Mouse (Mus musculus): ENCODE data around the gene Gm5129. TPM values are rescaled to one million over a fixed set of nuclear protein-coding genes. Genes with fewer than 3 reads are reported as not detected.
A peak's percentile ranks its signal among the peaks of the same experiment; 100 is the strongest.

Gm5129 gene
- polyA plus RNA-seq, 1 experiment: 0.35 TPM

GRCm38 (mm10) chr5:29688352-29688751 lies 47.4 kb downstream of the Gm5129 start:
- TF ChIP-seq MYOG (IDR thresholded peaks at IDR 0.05; ENCODE audit: control insufficient read depth, extremely low read depth, insufficient read length) (no peak), MAX (IDR thresholded peaks at IDR 0.05) (no peak), FOSL1 (IDR thresholded peaks at IDR 0.05; ENCODE audit: insufficient read depth, low read length, poor library complexity, severe bottlenecking) (no peak), CEBPB (IDR thresholded peaks at IDR 0.05; ENCODE audit: low read depth) (no peak), USF1 (IDR thresholded peaks at IDR 0.05; ENCODE audit: low read depth) (no peak), MYOD1 (IDR thresholded peaks at IDR 0.05; ENCODE audit: control insufficient read depth, insufficient read length, low read depth) (no peak), CTCF (IDR thresholded peaks at IDR 0.05; ENCODE audit: control insufficient read depth, insufficient read depth, insufficient read length) (no peak)
- no peaks in the 10 kb centered on the region for H3K36me3 ChIP-seq (ENCODE audit: control insufficient read depth, insufficient read depth)
- H3ac ChIP-seq (ENCODE audit: control insufficient read depth, insufficient read length, low read depth): no peak overlapping the region
- H3K4me3 ChIP-seq (ENCODE audit: insufficient read depth, poor library complexity, severe bottlenecking): no peak overlapping the region
- H3K79me3 ChIP-seq (ENCODE audit: low read depth): no peaks in the 10 kb centered on the region
- H3K79me2 ChIP-seq (ENCODE audit: control insufficient read depth, insufficient read depth): no peaks in the 10 kb centered on the region
- H3K27me3 ChIP-seq (ENCODE audit: control insufficient read depth, insufficient read depth, insufficient read length): no peaks in the 10 kb centered on the region

GRCm38 (mm10) chr5:29687671-29688070 lies 48.1 kb downstream of the Gm5129 start:
- H3K4me3 ChIP-seq (ENCODE audit: insufficient read depth, poor library complexity, severe bottlenecking): no peak overlapping the region
- no peaks in the 10 kb centered on the region for H3K79me2 ChIP-seq (ENCODE audit: control insufficient read depth, insufficient read depth)
- no peaks in the 10 kb centered on the region for H3K27me3 ChIP-seq (ENCODE audit: control insufficient read depth, insufficient read depth, insufficient read length)
- no peaks in the 10 kb centered on the region for H3K36me3 ChIP-seq (ENCODE audit: control insufficient read depth, insufficient read depth)
- H3ac ChIP-seq (ENCODE audit: control insufficient read depth, insufficient read length, low read depth): no peak overlapping the region
- no peak for TF ChIP-seq FOSL1 (IDR thresholded peaks at IDR 0.05; ENCODE audit: insufficient read depth, low read length, poor library complexity, severe bottlenecking)
- no peak for TF ChIP-seq MYOD1 (IDR thresholded peaks at IDR 0.05; ENCODE audit: control insufficient read depth, insufficient read length, low read depth)
- no peak for TF ChIP-seq MYOG (IDR thresholded peaks at IDR 0.05; ENCODE audit: control insufficient read depth, extremely low read depth, insufficient read length)
- TF ChIP-seq USF1 (IDR thresholded peaks at IDR 0.05; ENCODE audit: low read depth): no peak
- peak; percentile 15 for TF ChIP-seq CTCF (IDR thresholded peaks at IDR 0.05; ENCODE audit: control insufficient read depth, insufficient read depth, insufficient read length)
- H3K79me3 ChIP-seq (ENCODE audit: low read depth): no peaks in the 10 kb centered on the region

Other genes starting within 250 kb of the Gm5129 start
- 26.6 TPM for gene Ube3c, start 166.7 kb downstream of the Gm5129 start, polyA plus RNA-seq (2012; fragmentation: generic; extraction: Trizol)
- 79.7 TPM for gene Dnajb6, start 248 bp downstream of the Gm5129 start, polyA plus RNA-seq (2012; fragmentation: generic; extraction: Trizol)

Measured in C2C12 (cell line).